Mouse (Mus musculus) cortical plate, adult 2 months (tissue): ENCODE data around the gene Zfp644.

Experiments
- CTCF ChIP-seq: fragments of 200-500 bp; IDR thresholded peaks from 2 replicates; pipeline ENCODE4 v1.5.1; 2011; ENCODE audit warnings: mild to moderate bottlenecking, control low read depth, low read length; ENCODE audit not compliant: insufficient read depth; ENCODE audit errors: extremely low read depth
- POLR2A ChIP-seq: fragments of 200-500 bp; IDR thresholded peaks from 2 replicates; pipeline ENCODE4 v1.6.1; 2011; ENCODE audit warnings: mild to moderate bottlenecking, low read length, control low read depth; ENCODE audit not compliant: insufficient read depth; ENCODE audit errors: extremely low read depth

- TF ChIP-seq POLR2A (no peak), CTCF (no peak)
Measured at GRCm38 (mm10) chr5:106636423-106636946, 60.6 kb downstream of the Zfp644 start.
